Mouse (Mus musculus) limb, embryonic 14.5 days (tissue): Measurements from ENCODE around the gene Pink1. TPM values are rescaled to one million over a fixed set of nuclear protein-coding genes. Genes with fewer than 3 reads are reported as not detected.

ENCODE experiments used
- ATAC-seq: fragments of 200-750 bp; cut with Nextera tagmentation; 2 replicates; pipeline ENCODE4 v1.8.0; 2017; ENCODE audit warnings: low read depth, moderate number of reproducible peaks, moderate TSS enrichment; ENCODE audit not compliant: low FRiP score
- DNase-seq: peaks from one replicate; pipeline ENCODE4 v3.0.0-alpha.2; 2015; ENCODE audit warnings: low spot score
- H3K27ac ChIP-seq: fragments of 300-500 bp; sonication (generic); replicated peaks from 2 replicates; pipeline ENCODE4 v1.5.1; 2014; ENCODE audit warnings: low read depth, mild to moderate bottlenecking, low read length, moderate library complexity, mixed read lengths
- H3K27me3 ChIP-seq: fragments of 300-500 bp; sonication (generic); 2 replicates; pipeline ENCODE4 v1.6.1; 2014; ENCODE audit warnings: low read length, mixed read lengths; ENCODE audit not compliant: control insufficient read depth, insufficient read depth
- H3K36me3 ChIP-seq: fragments of 300-500 bp; sonication (generic); 2 replicates; pipeline ENCODE4 v1.6.1; 2014; ENCODE audit warnings: mild to moderate bottlenecking, low read length, moderate library complexity, mixed read lengths; ENCODE audit not compliant: control insufficient read depth, insufficient read depth
- H3K4me1 ChIP-seq: fragments of 300-500 bp; sonication (generic); 2 replicates; pipeline ENCODE4 v1.6.1; 2014; ENCODE audit warnings: antibody characterized with exemption, low read length, mixed read lengths; ENCODE audit not compliant: control insufficient read depth, insufficient read depth
- H3K4me2 ChIP-seq: fragments of 300-500 bp; sonication (generic); replicated peaks from 2 replicates; pipeline ENCODE4 v1.6.1; 2014; ENCODE audit warnings: low read depth, mild to moderate bottlenecking, low read length, moderate library complexity; ENCODE audit not compliant: severe bottlenecking
- H3K4me3 ChIP-seq: fragments of 300-500 bp; sonication (generic); replicated peaks from 2 replicates; pipeline ENCODE4 v1.5.1; 2014; ENCODE audit warnings: low read length
- H3K9ac ChIP-seq: fragments of 300-500 bp; sonication (generic); 2 replicates; pipeline ENCODE4 v1.6.1; 2014; ENCODE audit warnings: mild to moderate bottlenecking, low read depth, low read length, moderate library complexity; ENCODE audit not compliant: severe bottlenecking
- H3K9me3 ChIP-seq: fragments of 300-500 bp; sonication (generic); 2 replicates; pipeline ENCODE4 v1.6.1; 2016; ENCODE audit warnings: low read length; ENCODE audit not compliant: control insufficient read depth
- POLR2A ChIP-seq: fragments of 200-500 bp; IDR thresholded peaks from 2 replicates; pipeline ENCODE4 v1.8.0; 2012; ENCODE audit warnings: inconsistent platforms, mild to moderate bottlenecking, moderate library complexity, borderline replicate concordance; ENCODE audit not compliant: insufficient read depth, insufficient read length; ENCODE audit errors: extremely low read depth
- WGBS: fragments of 180-500 bp; shearing (Covaris S2); extraction: QIAGEN DNeasy Blood & Tissue Kit; methylation state at CpG from one replicate; pipeline ENCODE4 v1.1.7; 2014; 5-methylcytosine and 5-hydroxymethylcytosine counted together
- polyA plus RNA-seq, 2 experiments: library from polyadenylated mRNA; depleted of rRNA in 1 of 2; stranded (reverse) in 1 of 2; unstranded in 1 of 2; fragments of >200 nt; fragmentation: Nextera tagmentation in 1 of 2; extraction: Ambion mirVana in 1 of 2; gene quantifications; 2 replicates each; pipeline versions ENCODE4 v1.2.1 to v1.2.3; 2012 to 2014

Gene Pink1
- polyA plus RNA-seq, 2 experiments, result 35.5 to 44.0 TPM

GRCm38 (mm10) chr4:138356551-138356950 lies 30.4 kb upstream of the Pink1 start:
- WGBS, result 86% methylated on average over 12 of the region's 12 CpGs

GRCm38 (mm10) chr4:138356141-138356540 lies 30.0 kb upstream of the Pink1 start:
- 86% methylated on average over 8 of the region's 8 CpGs for WGBS
- no peak overlapping the region for H3K4me3 ChIP-seq
- ATAC-seq, result no peak

More at GRCm38 (mm10) chr4:138356551-138356950, 30.4 kb upstream of the Pink1 start:
- no peak for TF ChIP-seq POLR2A
- H3K9me3 ChIP-seq, result no peaks in the 10 kb centered on the region; the same call in 1 of the 2 replicates
- no peaks in the 10 kb centered on the region for H3K4me1 ChIP-seq
- no peaks in the 10 kb centered on the region for H3K36me3 ChIP-seq
- H3K4me2 ChIP-seq, result no peak overlapping the region
- no peak for ATAC-seq
- no peak overlapping the region for H3K27ac ChIP-seq
- no peaks in the 10 kb centered on the region; the same call in 1 of the 2 replicates for H3K27me3 ChIP-seq
- H3K9ac ChIP-seq, result no peak overlapping the region
- H3K4me3 ChIP-seq, result no peak overlapping the region
- no peak for DNase-seq

DNA sequence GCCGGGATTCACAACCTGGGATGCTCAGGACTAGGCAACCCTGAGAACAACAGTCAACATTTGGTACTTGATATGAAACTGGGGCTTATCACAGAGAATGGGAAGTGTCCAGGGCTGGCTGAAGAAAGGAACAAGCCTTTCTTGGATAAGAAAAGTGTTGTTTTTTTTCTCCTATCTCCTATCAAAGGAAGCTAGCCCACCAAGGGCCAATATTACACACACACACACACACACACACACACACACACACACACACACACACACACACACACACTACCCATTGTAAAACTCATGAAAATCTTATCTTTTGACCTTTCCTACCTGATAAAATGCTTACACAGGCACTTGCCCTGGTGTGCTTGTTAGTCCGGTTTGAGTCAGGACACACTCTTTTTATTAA lies 29.4 kb upstream of the Pink1 start:
- H3K4me3 ChIP-seq, result no peak overlapping the region
- no peak overlapping the region for H3K9ac ChIP-seq
- no peak for TF ChIP-seq POLR2A
- WGBS, result 95% methylated on average over 2 of the region's 2 CpGs
- ATAC-seq, result no peak
- H3K4me2 ChIP-seq, result no peak overlapping the region
- H3K27me3 ChIP-seq, result no peaks in the 10 kb centered on the region
- no peak overlapping the region for H3K27ac ChIP-seq
- H3K36me3 ChIP-seq, result no peaks in the 10 kb centered on the region
- DNase-seq, result no peak
- no peaks in the 10 kb centered on the region; the same call in 1 of the 2 replicates for H3K9me3 ChIP-seq
- no peaks in the 10 kb centered on the region for H3K4me1 ChIP-seq

More at GRCm38 (mm10) chr4:138356141-138356540, 30.0 kb upstream of the Pink1 start:
- Histone ChIP-seq H3K4me2 (no peak overlapping the region), H3K9me3 (no peaks in the 10 kb centered on the region; the same call in 1 of the 2 replicates), H3K27me3 (no peaks in the 10 kb centered on the region; the same call in 1 of the 2 replicates), H3K27ac (no peak overlapping the region), H3K36me3 (no peaks in the 10 kb centered on the region), H3K9ac (no peak overlapping the region), H3K4me1 (no peaks in the 10 kb centered on the region)
- DNase-seq, result no peak
- TF ChIP-seq POLR2A, result no peak

- WGBS, result 72% methylated on average over 10 of the region's 10 CpGs
- no peak overlapping the region for H3K27ac ChIP-seq
Observed at GRCm38 (mm10) chr4:138353438-138354171, 27.5 kb upstream of the Pink1 start.

DNA sequence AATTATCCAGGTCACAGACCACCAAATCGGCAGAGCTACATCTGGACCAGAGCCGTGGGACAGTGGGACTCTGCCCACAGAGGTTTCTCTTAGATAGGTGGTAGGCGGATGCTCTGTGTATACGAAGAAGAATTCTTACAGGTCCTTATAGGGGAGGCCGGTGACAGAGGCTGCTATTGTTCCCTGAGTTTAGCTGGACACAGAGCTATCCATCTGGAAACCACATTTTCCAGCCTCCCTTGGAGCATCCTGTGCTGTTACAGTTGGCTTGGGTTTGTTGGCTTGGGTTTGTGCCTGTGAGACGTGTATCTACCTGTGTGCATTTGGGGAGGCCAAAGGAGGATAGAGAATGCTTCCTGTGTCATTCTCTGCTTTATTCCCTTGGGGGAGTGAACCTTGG lies 26.6 kb upstream of the Pink1 start:
- no peak for TF ChIP-seq POLR2A
- WGBS, result 83% methylated on average over 6 of the region's 6 CpGs

More at GRCm38 (mm10) chr4:138353438-138354171, 27.5 kb upstream of the Pink1 start:
- Histone ChIP-seq H3K9ac (no peak overlapping the region), H3K36me3 (no peaks in the 10 kb centered on the region), H3K4me3 (no peak overlapping the region), H3K4me2 (no peak overlapping the region), H3K9me3 (no peaks in the 10 kb centered on the region; the same call in 1 of the 2 replicates), H3K4me1 (no peaks in the 10 kb centered on the region), H3K27me3 (no peaks in the 10 kb centered on the region)
- TF ChIP-seq POLR2A, result no peak
- ATAC-seq, result no peak
- no peak for DNase-seq

More for the DNA sequence above, 26.6 kb upstream of the Pink1 start:
- no peaks in the 10 kb centered on the region for H3K36me3 ChIP-seq
- H3K27ac ChIP-seq, result no peak overlapping the region
- H3K4me3 ChIP-seq, result no peak overlapping the region
- H3K4me1 ChIP-seq, result no peaks in the 10 kb centered on the region
- ATAC-seq, result no peak
- no peak overlapping the region for H3K9ac ChIP-seq
- no peak overlapping the region for H3K4me2 ChIP-seq
- no peaks in the 10 kb centered on the region; the same call in 1 of the 2 replicates for H3K9me3 ChIP-seq
- DNase-seq, result no peak
- H3K27me3 ChIP-seq, result no peaks in the 10 kb centered on the region
